Mouse (Mus musculus) bone marrow macrophage, adult 2 months (primary cell): ENCODE measurements around the gene Rad54l.

Source experiments
- CTCF ChIP-seq: IDR thresholded peaks from 2 replicates; pipeline ENCODE4 v1.5.1; 2012; ENCODE audit warnings: low read depth, mild to moderate bottlenecking, low read length, moderate library complexity
- POLR2A ChIP-seq: IDR thresholded peaks from 2 replicates; pipeline ENCODE4 v1.6.1; 2012; ENCODE audit warnings: mild to moderate bottlenecking, low read depth, low read length, borderline replicate concordance

DNA sequence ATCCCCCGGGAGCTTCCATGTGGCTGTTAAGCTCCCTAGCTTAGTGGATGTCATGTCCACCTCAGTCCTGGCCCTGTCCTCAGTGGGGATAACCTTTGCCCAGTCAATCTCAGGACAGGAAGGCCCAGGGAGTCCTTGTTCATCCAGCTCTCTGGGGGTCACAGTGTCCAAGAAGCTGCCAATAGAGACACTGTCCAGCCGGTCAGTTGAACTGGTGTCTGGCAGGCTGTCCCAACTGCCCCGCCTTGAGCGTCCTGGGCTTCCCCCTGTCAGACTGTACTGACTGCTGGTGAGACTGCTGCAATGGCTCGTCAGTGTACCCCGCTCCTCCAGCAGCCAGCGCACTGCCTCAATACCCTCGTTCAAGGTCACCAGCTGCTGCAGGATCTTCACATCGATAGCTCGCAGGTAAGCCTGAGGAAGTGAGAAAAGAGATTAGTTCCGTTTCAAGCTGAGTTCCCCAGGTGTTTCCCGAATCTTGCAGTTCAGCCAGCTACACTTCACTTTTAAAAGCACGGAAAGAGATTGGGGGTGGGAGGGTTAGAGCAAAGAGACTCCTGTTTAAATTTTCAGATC lies 14.0 kb upstream of the Rad54l start:
- no peak for TF ChIP-seq CTCF
- no peak for TF ChIP-seq POLR2A
